Mouse (Mus musculus) midbrain, embryonic 14.5 days (tissue): ENCODE results near the gene Psmd9. TPM values are rescaled to one million over a fixed set of nuclear protein-coding genes. Genes with fewer than 3 reads are reported as not detected.

Experiments used
- ATAC-seq: fragments of 200-750 bp; cut with Nextera tagmentation; 2 replicates; pipeline ENCODE4 v1.8.0; 2017; ENCODE audit warnings: moderate number of reproducible peaks, moderate library complexity; ENCODE audit not compliant: low FRiP score, low TSS enrichment
- DNase-seq: peaks from one replicate; pipeline ENCODE4 v3.0.0-alpha.2; 2015
- H3K27ac ChIP-seq: fragments of 300-500 bp; sonication (generic); replicated peaks from 2 replicates; pipeline ENCODE4 v1.5.1; 2014; ENCODE audit warnings: mild to moderate bottlenecking, low read depth, low read length, moderate library complexity
- H3K27me3 ChIP-seq: fragments of 300-500 bp; sonication (generic); 2 replicates; pipeline ENCODE4 v1.6.1; 2014; ENCODE audit warnings: low read length, control low read depth, mixed read lengths; ENCODE audit not compliant: control insufficient read depth, insufficient read depth
- H3K36me3 ChIP-seq: fragments of 300-500 bp; sonication (generic); 2 replicates; pipeline ENCODE4 v1.6.1; 2014; ENCODE audit warnings: low read length, control low read depth; ENCODE audit not compliant: control insufficient read depth, insufficient read depth
- H3K4me1 ChIP-seq: fragments of 300-500 bp; sonication (generic); 2 replicates; pipeline ENCODE4 v1.6.1; 2014; ENCODE audit warnings: mild to moderate bottlenecking, antibody characterized with exemption, low read length, control low read depth; ENCODE audit not compliant: control insufficient read depth, insufficient read depth
- H3K4me2 ChIP-seq: fragments of 300-500 bp; sonication (generic); 2 replicates; pipeline ENCODE4 v1.6.1; 2014; ENCODE audit warnings: mild to moderate bottlenecking, low read length, moderate library complexity
- H3K4me3 ChIP-seq: fragments of 300-500 bp; sonication (generic); replicated peaks from 2 replicates; pipeline ENCODE4 v1.5.1; 2014; ENCODE audit warnings: low read depth, low read length
- H3K9ac ChIP-seq: fragments of 300-500 bp; sonication (generic); replicated peaks from 2 replicates; pipeline ENCODE4 v1.6.1; 2014; ENCODE audit warnings: mild to moderate bottlenecking, low read length, moderate library complexity
- H3K9me3 ChIP-seq: fragments of 300-500 bp; sonication (generic); 2 replicates; pipeline ENCODE4 v1.6.1; 2016; ENCODE audit warnings: low read length, control low read depth, mixed read lengths; ENCODE audit not compliant: control insufficient read depth
- WGBS: fragments of 180-500 bp; shearing (Covaris S2); extraction: QIAGEN DNeasy Blood & Tissue Kit; methylation state at CpG from one replicate; pipeline ENCODE4 v1.1.7; 2014; 5-methylcytosine and 5-hydroxymethylcytosine counted together
- polyA plus RNA-seq: library from polyadenylated mRNA; unstranded; fragments of >200 nt; fragmentation: Nextera tagmentation; extraction: Ambion mirVana; gene quantifications from 2 replicates; pipeline ENCODE4 v1.2.1, GENCODE M21; 2014

Gene Psmd9
- 51.3 and 61.2 TPM in 2 replicates for polyA plus RNA-seq

DNA sequence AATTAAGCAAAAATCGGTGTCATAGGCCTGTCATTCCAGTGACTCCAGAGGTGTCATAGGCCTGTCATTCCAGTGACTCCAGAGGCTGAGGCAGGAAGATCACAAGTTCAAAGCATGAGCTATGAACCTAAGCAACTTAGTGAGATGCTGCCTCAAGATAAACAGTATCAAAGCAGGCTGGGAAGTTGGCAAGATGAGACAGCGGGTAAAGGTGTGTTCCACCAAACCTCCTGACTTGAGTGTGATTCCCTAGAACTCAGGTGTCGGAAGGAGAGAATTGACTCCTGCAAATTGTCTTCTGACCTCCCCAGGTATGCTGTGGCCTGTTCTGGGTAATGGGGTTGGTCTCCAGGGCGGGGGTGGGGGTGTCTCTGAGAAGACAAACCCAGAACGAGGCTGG lies at the start of gene Psmd9:
Gene Psmd9, plus strand, starts transcription at position 130 of the 400 bp plus-strand sequence.
- H3K4me1 ChIP-seq, result 0 out of 2 replicates have a peak, but pooled peaks cover 4% of the 10 kb centered on the region
- no peak within 1 kb of the TSS for H3K9ac ChIP-seq
- no peaks in the 10 kb centered on the region for H3K27me3 ChIP-seq
- H3K4me2 ChIP-seq, result no peak within 1 kb of the TSS
- H3K36me3 ChIP-seq, result peaks cover 25% of the 10 kb centered on the region
- ATAC-seq (no peak), DNase-seq (no peak)
- no peaks in the 10 kb centered on the region for H3K9me3 ChIP-seq
- WGBS, result 81% methylated on average over 5 of the region's 5 CpGs
- H3K4me3 ChIP-seq, result no peak within 1 kb of the TSS
- 0 out of 2 replicates have a peak within 1 kb of the TSS, but pooled peaks have one; percentile 20 for H3K27ac ChIP-seq

DNA sequence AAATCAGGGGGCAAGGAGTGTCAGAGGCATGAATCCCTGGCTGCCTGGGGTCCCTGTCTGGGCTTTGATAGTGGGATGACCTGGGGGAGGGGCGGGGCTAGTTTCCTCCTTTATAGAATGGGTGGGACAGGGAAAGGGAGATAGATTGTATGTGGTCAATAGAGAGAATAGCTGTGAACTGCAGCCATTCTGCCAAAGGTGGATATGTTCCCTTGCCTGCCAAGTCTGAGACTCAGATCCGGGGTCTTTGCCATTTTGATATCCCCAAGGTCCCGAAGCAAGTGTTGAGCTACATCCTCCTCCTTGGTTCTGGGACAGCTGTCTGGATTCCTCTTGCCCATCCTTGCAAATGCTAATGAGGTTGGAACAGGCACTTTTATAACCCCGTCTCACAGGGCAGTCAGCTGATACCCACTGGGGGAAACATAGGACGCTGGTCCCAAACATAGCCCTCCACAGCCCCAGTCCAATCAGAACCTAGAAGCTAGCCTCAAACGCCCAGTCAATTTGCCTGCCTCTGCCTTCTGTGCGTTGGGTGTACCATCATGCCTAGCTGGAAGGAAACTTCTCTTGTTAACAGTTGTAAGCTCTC lies 48.5 kb upstream of the Psmd9 start:
- Histone ChIP-seq H3K4me1 (0 out of 2 replicates have a peak, but pooled peaks cover 3% of the 10 kb centered on the region), H3K36me3 (peaks cover 14% of the 10 kb centered on the region), H3K27me3 (no peaks in the 10 kb centered on the region), H3K4me2 (no peak overlapping the region), H3K27ac (no peak overlapping the region), H3K4me3 (no peak overlapping the region), H3K9me3 (no peaks in the 10 kb centered on the region), H3K9ac (no peak overlapping the region)
- WGBS, result 59% methylated on average over 7 of the region's 7 CpGs
- DNase-seq (no peak), ATAC-seq (no peak)

DNA sequence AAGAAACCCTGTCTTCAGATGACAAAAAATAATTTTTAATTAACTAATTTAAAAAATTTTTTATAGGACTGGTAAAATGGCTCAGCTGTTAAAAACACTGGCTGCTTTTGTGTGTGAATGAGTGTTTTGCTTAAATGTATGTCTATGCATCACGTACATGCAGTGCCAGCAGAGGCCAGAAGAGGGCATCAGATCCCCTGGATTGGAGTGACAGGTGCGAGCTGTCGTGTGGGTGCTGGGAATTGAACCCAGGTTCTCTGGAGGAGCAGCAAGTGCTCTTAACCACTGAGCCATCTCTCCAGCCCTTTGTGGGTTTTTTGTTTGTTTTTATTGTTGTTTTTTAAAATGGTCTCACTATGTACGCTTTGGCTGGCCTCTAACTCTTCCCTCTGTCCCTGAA lies 47.0 kb upstream of the Psmd9 start:
- no peak overlapping the region for H3K27ac ChIP-seq
- ATAC-seq (no peak), DNase-seq (no peak)
- no peak overlapping the region for H3K4me2 ChIP-seq
- no peaks in the 10 kb centered on the region for H3K9me3 ChIP-seq
- H3K9ac ChIP-seq, result no peak overlapping the region
- H3K27me3 ChIP-seq, result no peaks in the 10 kb centered on the region
- WGBS, result 86% methylated on average over 4 of the region's 4 CpGs
- H3K36me3 ChIP-seq, result peaks cover 28% of the 10 kb centered on the region
- 0 out of 2 replicates have a peak, but pooled peaks cover 3% of the 10 kb centered on the region for H3K4me1 ChIP-seq
- no peak overlapping the region for H3K4me3 ChIP-seq

DNA sequence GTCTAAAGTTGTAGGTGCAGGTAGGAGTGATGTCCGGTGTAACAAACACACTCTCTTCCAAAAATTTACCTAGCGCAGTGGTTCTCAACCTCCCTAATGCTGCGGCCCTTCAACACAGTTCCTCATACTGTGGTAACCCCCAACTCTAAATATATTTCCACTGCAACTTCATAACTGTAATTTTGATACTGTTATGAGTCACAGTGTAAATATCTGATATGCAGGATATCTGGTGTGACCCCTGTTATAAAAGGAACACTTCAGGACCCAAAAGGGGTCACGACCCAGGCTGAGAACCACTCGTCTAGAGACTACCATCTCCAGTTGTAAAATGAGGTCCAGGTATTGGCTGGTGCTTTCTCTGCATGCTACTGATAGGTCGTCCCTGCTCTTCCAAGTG lies 44.1 kb upstream of the Psmd9 start:
- Histone ChIP-seq H3K27me3 (no peaks in the 10 kb centered on the region), H3K36me3 (peaks cover 48% of the 10 kb centered on the region), H3K4me2 (no peak overlapping the region), H3K4me1 (0 out of 2 replicates have a peak, but pooled peaks cover 3% of the 10 kb centered on the region), H3K9me3 (no peaks in the 10 kb centered on the region), H3K27ac (no peak overlapping the region), H3K9ac (no peak overlapping the region), H3K4me3 (no peak overlapping the region)
- DNase-seq (no peak), ATAC-seq (no peak)
- WGBS, result 89% methylated on average over 6 of the region's 6 CpGs

DNA sequence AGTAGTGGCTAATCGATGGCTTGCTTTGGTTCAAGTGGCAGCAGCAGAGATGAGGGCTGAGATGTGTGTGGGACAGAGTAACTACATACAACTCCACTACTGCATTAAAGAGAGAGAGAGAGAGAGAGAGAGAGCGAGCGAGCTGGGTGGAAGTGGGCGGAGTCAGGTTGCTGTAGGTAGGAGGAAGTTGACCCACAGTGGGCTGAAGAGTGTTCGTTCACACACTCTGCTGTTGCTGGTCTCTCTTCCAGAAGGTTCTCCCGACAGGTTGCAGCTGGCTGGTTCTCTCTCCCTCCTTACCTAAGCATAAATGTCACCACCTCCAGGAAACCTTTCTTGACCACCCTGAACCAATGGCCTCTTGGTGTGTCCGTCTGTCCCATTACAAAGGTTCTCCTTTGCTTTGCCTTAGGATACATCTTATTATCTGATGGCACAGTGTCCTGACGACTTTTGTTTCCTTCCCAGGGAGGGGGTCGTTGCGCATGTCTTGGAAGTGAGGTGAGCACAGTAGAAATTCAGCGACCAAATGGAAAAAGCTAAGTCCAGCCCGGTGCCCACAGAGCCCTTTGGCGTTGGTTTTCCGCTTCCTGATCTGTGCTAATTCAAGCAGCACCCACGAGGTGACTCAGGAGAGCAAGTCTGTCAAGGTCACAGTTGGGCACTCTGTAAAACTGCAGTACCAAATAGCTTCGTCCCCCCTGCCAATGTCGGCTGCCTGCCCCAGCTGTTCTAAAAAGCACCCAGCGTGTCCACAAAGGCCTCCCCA lies 43.4 kb upstream of the Psmd9 start:
- Histone ChIP-seq H3K9ac (no peak overlapping the region), H3K27ac (no peak overlapping the region), H3K27me3 (no peaks in the 10 kb centered on the region), H3K4me3 (no peak overlapping the region), H3K36me3 (peaks cover 56% of the 10 kb centered on the region), H3K4me2 (no peak overlapping the region), H3K9me3 (no peaks in the 10 kb centered on the region), H3K4me1 (0 out of 2 replicates have a peak, but pooled peaks cover 2% of the 10 kb centered on the region)
- 86% methylated on average over 18 of the region's 18 CpGs for WGBS
- DNase-seq, result no peak
- ATAC-seq, result no peak

DNA sequence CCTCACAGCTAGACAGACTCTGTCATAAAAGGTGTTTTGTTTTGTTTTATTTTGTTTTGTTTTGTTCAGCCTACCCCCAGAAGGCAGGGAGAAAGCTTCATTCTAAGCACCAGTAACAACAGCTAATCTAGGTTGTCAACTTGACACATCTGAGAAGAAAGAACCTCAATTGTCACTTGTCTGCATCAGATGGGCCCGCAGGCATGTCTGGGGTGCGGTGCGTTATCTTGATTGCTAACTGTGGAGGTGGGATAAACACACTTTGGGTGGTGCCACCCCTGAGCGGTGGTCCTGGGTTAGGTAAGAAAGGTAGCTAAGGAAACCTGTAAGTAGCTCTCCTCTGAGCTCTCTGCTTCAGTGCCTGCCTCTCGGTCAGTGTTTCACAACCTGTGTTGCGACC lies 42.2 kb upstream of the Psmd9 start:
- WGBS, result 85% methylated on average over 6 of the region's 6 CpGs
- H3K4me1 ChIP-seq, result peaks cover 5% of the 10 kb centered on the region
- H3K27ac ChIP-seq, result no peak overlapping the region
- H3K4me3 ChIP-seq, result no peak overlapping the region
- H3K4me2 ChIP-seq, result no peak overlapping the region
- H3K36me3 ChIP-seq, result peaks cover 67% of the 10 kb centered on the region
- H3K9me3 ChIP-seq, result no peaks in the 10 kb centered on the region
- no peaks in the 10 kb centered on the region for H3K27me3 ChIP-seq
- DNase-seq (no peak), ATAC-seq (no peak)
- H3K9ac ChIP-seq, result no peak overlapping the region

DNA sequence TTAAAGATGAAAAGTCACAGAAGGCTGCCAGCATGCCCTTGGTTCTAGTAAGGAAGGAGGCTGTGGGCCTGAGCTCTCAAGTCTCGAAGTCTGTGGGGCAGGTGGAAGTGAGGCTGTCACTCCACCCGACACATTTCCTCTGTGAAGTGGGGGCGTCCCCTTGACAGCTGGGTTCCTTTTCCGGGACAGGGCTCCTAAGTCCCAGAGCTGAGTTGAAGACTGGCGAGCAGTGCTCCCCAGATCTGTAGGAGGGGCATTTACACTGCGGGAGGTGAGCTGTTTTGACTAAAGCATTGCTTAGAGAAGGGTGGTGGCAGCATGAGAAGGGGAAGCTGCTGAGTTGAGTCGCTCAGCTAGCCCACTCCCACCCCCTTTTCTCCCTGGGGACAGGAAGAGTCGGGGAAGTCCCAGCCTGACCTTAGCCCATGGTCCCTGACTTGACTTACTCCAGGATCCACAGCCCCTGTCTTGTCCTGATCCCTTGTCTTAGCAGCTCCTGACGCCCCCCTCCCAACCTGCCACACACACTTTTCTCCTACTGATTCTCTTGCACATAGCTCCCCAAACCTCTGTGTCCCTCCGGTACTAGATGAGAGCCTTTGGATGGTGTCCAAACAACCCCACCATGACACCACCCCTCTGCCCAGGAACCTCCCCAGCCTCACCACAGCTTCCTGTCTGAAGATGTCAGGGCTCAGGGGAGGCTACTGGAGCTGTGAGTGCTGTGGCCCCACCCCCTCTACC lies 40.6 kb upstream of the Psmd9 start:
- no peaks in the 10 kb centered on the region for H3K9me3 ChIP-seq
- no peak for DNase-seq
- ATAC-seq, result no peak
- no peak overlapping the region for H3K9ac ChIP-seq
- no peaks in the 10 kb centered on the region for H3K27me3 ChIP-seq
- H3K27ac ChIP-seq, result no peak overlapping the region
- WGBS, result 63% methylated on average over 10 of the region's 10 CpGs
- no peak overlapping the region for H3K4me3 ChIP-seq
- H3K36me3 ChIP-seq, result peaks cover 70% of the 10 kb centered on the region
- H3K4me2 ChIP-seq, result no peak overlapping the region
- H3K4me1 ChIP-seq, result peaks cover 19% of the 10 kb centered on the region

DNA sequence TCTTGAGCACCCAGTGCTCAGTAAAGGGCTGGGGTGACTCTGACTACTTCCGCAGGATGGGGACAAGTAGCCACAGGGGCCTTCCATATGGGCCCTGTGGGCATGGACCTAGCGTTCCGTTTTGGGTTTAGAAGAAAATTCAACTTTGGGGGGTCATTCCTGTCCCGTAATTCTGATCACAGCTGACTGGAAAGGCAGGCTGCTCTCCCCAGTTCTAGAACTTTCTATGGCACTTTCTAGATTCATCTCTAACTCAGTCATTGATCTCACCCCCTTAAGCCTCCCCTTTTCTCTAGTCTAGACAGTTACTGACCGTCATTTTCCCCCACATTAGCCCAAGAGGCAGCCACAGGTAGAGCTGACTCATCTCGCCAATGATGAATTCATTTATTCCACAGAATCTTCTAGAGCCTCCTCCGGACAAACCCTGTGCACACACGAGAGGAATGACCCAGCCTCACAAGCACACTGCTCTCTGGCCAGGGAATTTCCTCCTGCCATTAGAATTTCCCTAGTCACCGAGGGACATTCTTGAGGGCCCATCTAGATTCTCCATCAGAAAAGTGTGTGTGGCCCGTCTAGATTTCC lies 39.9 kb upstream of the Psmd9 start:
- H3K4me2 ChIP-seq, result no peak overlapping the region
- ATAC-seq (no peak), DNase-seq (no peak)
- no peak overlapping the region for H3K4me3 ChIP-seq
- WGBS, result 88% methylated on average over 10 of the region's 10 CpGs
- H3K4me1 ChIP-seq, result peaks cover 26% of the 10 kb centered on the region
- H3K9me3 ChIP-seq, result no peaks in the 10 kb centered on the region
- H3K36me3 ChIP-seq, result peaks cover 74% of the 10 kb centered on the region
- H3K9ac ChIP-seq, result no peak overlapping the region
- no peaks in the 10 kb centered on the region for H3K27me3 ChIP-seq
- no peak overlapping the region for H3K27ac ChIP-seq
